Mouse (Mus musculus) midbrain, embryonic 13.5 days (tissue): ENCODE measurements around the gene Shq1. TPM values are rescaled to one million over a fixed set of nuclear protein-coding genes. Genes with fewer than 3 reads are reported as not detected.
A peak's percentile ranks its signal among the peaks of the same experiment; 100 is the strongest.

Experiments used
- ATAC-seq: fragments of 200-750 bp; cut with Nextera tagmentation; 2 replicates; pipeline ENCODE4 v1.8.0; 2017; ENCODE audit warnings: mild to moderate bottlenecking, moderate TSS enrichment, moderate library complexity
- H3K27ac ChIP-seq: fragments of 300-500 bp; sonication (generic); 2 replicates; pipeline ENCODE4 v1.5.1; 2015; ENCODE audit warnings: inconsistent platforms, mild to moderate bottlenecking, moderate library complexity
- H3K27me3 ChIP-seq: fragments of 300-500 bp; sonication (generic); 2 replicates; pipeline ENCODE4 v1.6.1; 2015; ENCODE audit warnings: mild to moderate bottlenecking, inconsistent platforms
- H3K36me3 ChIP-seq: fragments of 300-500 bp; sonication (generic); 2 replicates; pipeline ENCODE4 v1.6.1; 2015; ENCODE audit warnings: mild to moderate bottlenecking, inconsistent platforms
- H3K4me1 ChIP-seq: fragments of 300-500 bp; sonication (generic); replicated peaks from 2 replicates; pipeline ENCODE4 v1.6.1; 2015; ENCODE audit warnings: inconsistent platforms
- H3K4me2 ChIP-seq: fragments of 300-500 bp; sonication (generic); replicated peaks from 2 replicates; pipeline ENCODE4 v1.6.1; 2015; ENCODE audit warnings: moderate library complexity, mild to moderate bottlenecking, inconsistent platforms
- H3K4me3 ChIP-seq: fragments of 300-500 bp; sonication (generic); replicated peaks from 2 replicates; pipeline ENCODE4 v1.5.1; 2015; ENCODE audit warnings: mild to moderate bottlenecking, inconsistent platforms
- H3K9ac ChIP-seq: fragments of 300-500 bp; sonication (generic); replicated peaks from 2 replicates; pipeline ENCODE4 v1.6.1; 2015; ENCODE audit warnings: mild to moderate bottlenecking, inconsistent platforms
- H3K9me3 ChIP-seq: fragments of 300-500 bp; sonication (generic); 2 replicates; pipeline ENCODE4 v1.6.1; 2016; ENCODE audit warnings: mild to moderate bottlenecking, inconsistent platforms
- WGBS: fragments of 180-500 bp; shearing (Covaris S2); methylation state at CpG from one replicate; pipeline ENCODE4 v1.1.7; 2015; 5-methylcytosine and 5-hydroxymethylcytosine counted together
- polyA plus RNA-seq: library from polyadenylated mRNA; unstranded; fragments of >200 nt; fragmentation: Nextera tagmentation; extraction: Ambion mirVana; gene quantifications from 2 replicates; pipeline ENCODE4 v1.2.1, GENCODE M21; 2015

Shq1 gene
- polyA plus RNA-seq, 1 experiment from 2014 or later = 12.7 TPM

DNA sequence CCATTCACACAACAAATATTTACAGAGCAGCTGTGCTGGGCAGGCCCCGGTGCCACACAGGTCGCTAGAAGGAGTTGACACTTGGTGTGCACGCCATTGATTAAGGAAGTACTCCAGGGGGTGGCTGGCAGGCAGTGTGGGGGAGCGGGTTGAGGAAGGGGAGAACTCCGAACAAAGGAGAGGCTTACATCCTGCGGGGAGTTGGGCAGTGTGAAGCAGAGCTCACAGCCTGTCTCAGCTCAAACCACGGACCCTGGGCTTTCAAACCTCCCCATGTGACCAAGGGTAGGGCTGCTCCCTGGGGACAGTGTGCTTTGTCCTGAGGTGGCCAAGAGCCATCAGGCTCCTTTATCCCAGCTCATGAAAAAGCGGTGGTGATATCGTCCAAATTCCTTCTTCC lies 144.9 kb downstream of the Shq1 start:
- WGBS = 3% methylated on average over 9 of the region's 9 CpGs
- ATAC-seq = 0 out of 2 replicates have a peak, but pooled peaks have one; percentile 29
- H3K27me3 ChIP-seq = peaks cover 14% of the 10 kb centered on the region; the same call in 1 of the 2 replicates
- no peak overlapping the region for H3K27ac ChIP-seq
- peak overlapping the region; percentile 26 for H3K4me2 ChIP-seq
- H3K4me1 ChIP-seq = peaks cover 17% of the 10 kb centered on the region
- no peak overlapping the region for H3K4me3 ChIP-seq
- no peaks in the 10 kb centered on the region for H3K36me3 ChIP-seq
- H3K9ac ChIP-seq = no peak overlapping the region
- no peaks in the 10 kb centered on the region for H3K9me3 ChIP-seq

- Histone ChIP-seq H3K9me3 (no peaks in the 10 kb centered on the region), H3K27me3 (peaks cover 14% of the 10 kb centered on the region; the same call in 1 of the 2 replicates), H3K27ac (no peak overlapping the region), H3K4me1 (peaks cover 19% of the 10 kb centered on the region), H3K9ac (no peak overlapping the region), H3K4me2 (no peak overlapping the region), H3K4me3 (no peak overlapping the region), H3K36me3 (no peaks in the 10 kb centered on the region)
- ATAC-seq = no peak
- WGBS = 36% methylated on average over 3 of the region's 3 CpGs
Observed at GRCm38 (mm10) chr6:100525496-100525895, 145.5 kb downstream of the Shq1 start.

GRCm38 (mm10) chr6:100522495-100522894 lies 148.5 kb downstream of the Shq1 start:
- Histone ChIP-seq H3K4me1 (peaks cover 37% of the 10 kb centered on the region), H3K4me3 (no peak overlapping the region), H3K9me3 (no peaks in the 10 kb centered on the region), H3K36me3 (no peaks in the 10 kb centered on the region), H3K4me2 (no peak overlapping the region), H3K27ac (no peak overlapping the region), H3K9ac (no peak overlapping the region), H3K27me3 (peaks cover 28% of the 10 kb centered on the region; the same call in 1 of the 2 replicates)
- no peak for ATAC-seq
- 83% methylated on average over 3 of the region's 3 CpGs for WGBS

DNA sequence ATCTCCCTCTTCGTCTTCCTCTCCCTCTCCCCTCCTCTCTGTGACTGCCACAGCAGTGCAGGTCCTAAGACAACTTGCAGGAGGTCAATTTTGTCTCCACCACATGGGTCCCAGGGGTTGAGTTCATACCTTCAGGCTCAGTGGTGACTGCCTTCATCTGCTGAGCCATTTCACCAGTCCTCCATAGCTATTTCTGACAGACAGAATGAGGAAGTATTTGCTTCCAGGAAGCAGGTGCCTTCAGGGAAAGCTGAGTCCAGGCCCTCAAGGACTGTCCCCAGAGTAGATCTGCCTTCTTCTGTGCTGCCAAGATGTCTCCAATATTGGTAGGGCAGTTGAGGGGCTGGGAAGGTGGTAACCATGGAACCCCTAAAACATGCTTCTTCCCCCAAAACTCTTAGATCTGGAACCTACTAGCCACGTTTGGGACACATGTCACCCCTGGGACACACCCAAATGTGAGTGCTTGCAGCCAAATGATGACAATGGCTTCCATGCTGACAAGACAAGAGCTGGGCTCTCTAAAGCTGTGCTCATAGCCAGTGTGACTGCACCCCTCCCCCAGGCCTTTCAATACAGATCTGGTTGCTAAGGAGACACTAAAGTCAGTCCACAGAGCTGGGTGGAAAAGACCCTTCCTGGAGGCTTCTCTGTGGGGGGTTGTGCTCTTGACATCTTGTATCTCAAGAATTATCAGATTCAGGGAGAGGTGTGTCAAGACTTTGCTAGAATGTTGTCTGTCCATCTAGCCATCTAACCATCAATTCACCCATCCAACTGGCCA lies 149.2 kb downstream of the Shq1 start:
- H3K4me1 ChIP-seq = peaks cover 37% of the 10 kb centered on the region
- no peak overlapping the region for H3K9ac ChIP-seq
- WGBS = 55% methylated on average over 2 of the region's 2 CpGs
- H3K9me3 ChIP-seq = no peaks in the 10 kb centered on the region
- no peaks in the 10 kb centered on the region for H3K36me3 ChIP-seq
- H3K4me3 ChIP-seq = no peak overlapping the region
- H3K4me2 ChIP-seq = no peak overlapping the region
- H3K27me3 ChIP-seq = peaks cover 31% of the 10 kb centered on the region
- no peak overlapping the region for H3K27ac ChIP-seq
- no peak for ATAC-seq

GRCm38 (mm10) chr6:100520558-100521099 lies 150.3 kb downstream of the Shq1 start:
- Histone ChIP-seq H3K9ac (no peak overlapping the region), H3K4me2 (no peak overlapping the region), H3K27me3 (peaks cover 26% of the 10 kb centered on the region), H3K9me3 (no peaks in the 10 kb centered on the region), H3K4me1 (peaks cover 28% of the 10 kb centered on the region), H3K36me3 (no peaks in the 10 kb centered on the region), H3K4me3 (no peak overlapping the region), H3K27ac (no peak overlapping the region)
- no peak for ATAC-seq
- 64% methylated on average over 5 of the region's 5 CpGs for WGBS

GRCm38 (mm10) chr6:100519837-100520236 lies 151.1 kb downstream of the Shq1 start:
- Histone ChIP-seq H3K27ac (no peak overlapping the region), H3K27me3 (peaks cover 29% of the 10 kb centered on the region), H3K36me3 (no peaks in the 10 kb centered on the region), H3K4me2 (no peak overlapping the region), H3K9me3 (no peaks in the 10 kb centered on the region), H3K4me1 (peaks cover 26% of the 10 kb centered on the region), H3K4me3 (no peak overlapping the region), H3K9ac (no peak overlapping the region)
- WGBS = 43% methylated on average over 12 of the region's 12 CpGs
- no peak for ATAC-seq

Other genes with a start within 250 kb of the Shq1 start
- gene Gxylt2, start 33.6 kb upstream of the Shq1 start, polyA plus RNA-seq = 0.70 and 0.98 TPM in 2 replicates
- 26.4 and 26.6 TPM in 2 replicates for gene Ppp4r2, start 162.5 kb upstream of the Shq1 start, polyA plus RNA-seq